Mouse (Mus musculus): ENCODE measurements around the gene Zfpm1.

Gene Zfpm1

GRCm38 (mm10) chr8:122276308-122276707 is 5.6 kb upstream of the Zfpm1 start:
- DNase-seq: no peak

GRCm38 (mm10) chr8:122277204-122277995 is 4.5 kb upstream of the Zfpm1 start:
- DNase-seq: peak; percentile 36 to 52

GRCm38 (mm10) chr8:122280156-122280555 is 1.8 kb upstream of the Zfpm1 start:
- no peak for DNase-seq

GRCm38 (mm10) chr8:122280588-122281316 is 1.2 kb upstream of the Zfpm1 start:
- DNase-seq: peak; percentile 6 to 83

GRCm38 (mm10) chr8:122281317-122282034 is 465 bp upstream of the Zfpm1 start:
- peak; percentile 99 to 100 for DNase-seq

- DNase-seq: peak; percentile 12 to 39
These were observed 787 bp downstream of the Zfpm1 start for GRCm38 (mm10) chr8:122282501-122283355.

GRCm38 (mm10) chr8:122283356-122284202 is 1.6 kb downstream of the Zfpm1 start:
- peak; percentile 85 to 86 for DNase-seq

GRCm38 (mm10) chr8:122284203-122284658 is 2.3 kb downstream of the Zfpm1 start:
- peak; percentile 24 to 56 for DNase-seq

- peak in 1 of 2 experiments; percentile 21 for DNase-seq
These were observed 2.8 kb downstream of the Zfpm1 start for GRCm38 (mm10) chr8:122284659-122285261.

- no peak for DNase-seq
These were observed 3.8 kb downstream of the Zfpm1 start for GRCm38 (mm10) chr8:122285727-122286126.

GRCm38 (mm10) chr8:122286899-122287298 is 5.0 kb downstream of the Zfpm1 start:
- no peak for DNase-seq

GRCm38 (mm10) chr8:122287742-122288141 is 5.8 kb downstream of the Zfpm1 start:
- no peak for DNase-seq

- DNase-seq: no peak
These were observed 6.4 kb downstream of the Zfpm1 start for GRCm38 (mm10) chr8:122288344-122288743.

- DNase-seq: no peak
These were observed 9.1 kb downstream of the Zfpm1 start for GRCm38 (mm10) chr8:122291075-122291474.

- no peak for DNase-seq
These were observed 9.6 kb downstream of the Zfpm1 start for GRCm38 (mm10) chr8:122291549-122291948.

GRCm38 (mm10) chr8:122293484-122293883 is 11.5 kb downstream of the Zfpm1 start:
- DNase-seq: no peak

GRCm38 (mm10) chr8:122294273-122294683 is 12.3 kb downstream of the Zfpm1 start:
- peak; percentile 82 to 93 for DNase-seq

- no peak for DNase-seq
These were observed 13.4 kb downstream of the Zfpm1 start for GRCm38 (mm10) chr8:122295389-122295788.

- DNase-seq: peak; percentile 14 to 33
These were observed 14.4 kb downstream of the Zfpm1 start for GRCm38 (mm10) chr8:122296173-122297001.
